Mouse (Mus musculus) macrophage (primary cell): ENCODE data around the gene Ifngr2. TPM values are rescaled to one million over a fixed set of nuclear protein-coding genes. Genes with fewer than 3 reads are reported as not detected.

Experiments used
- H3K27ac ChIP-seq: fragments of 350-480 bp; formaldehyde crosslinking; 2 replicates; pipeline ENCODE4 v1.9.0; 2021
- H3K36me3 ChIP-seq: fragments of 350-480 bp; formaldehyde crosslinking; 2 replicates; pipeline ENCODE4 v1.9.0; 2021; ENCODE audit errors: inconsistent target
- H3K4me3 ChIP-seq: fragments of 350-480 bp; formaldehyde crosslinking; 2 replicates; pipeline ENCODE4 v1.9.0; 2021; ENCODE audit errors: inconsistent target
- H3K79me2 ChIP-seq: fragments of 350-480 bp; formaldehyde crosslinking; 2 replicates; pipeline ENCODE4 v1.9.0; 2021; ENCODE audit errors: inconsistent target
- WGBS: methylation state at CpG from one replicate; pipeline ENCODE4 v1.1.7; 2026; ENCODE audit warnings: inconsistent platforms; ENCODE audit not compliant: missing documents; 5-methylcytosine and 5-hydroxymethylcytosine counted together
- polyA plus RNA-seq: library from polyadenylated mRNA; stranded (reverse); fragments of 250-400 nt; gene quantifications from 3 replicates; pipeline ENCODE4 v1.2.4, GENCODE M21; 2018; ENCODE audit warnings: inconsistent platforms

Ifngr2 gene
- polyA plus RNA-seq, 1 experiment from 2014 or later = 84.8 TPM

GRCm38 (mm10) chr16:91547974-91548373 is 1.1 kb downstream of the Ifngr2 start:
- H3K4me3 ChIP-seq = peak overlapping the region; percentile 84

GRCm38 (mm10) chr16:91548586-91548985 is 1.7 kb downstream of the Ifngr2 start:
- peak overlapping the region; percentile 84 for H3K4me3 ChIP-seq
- peak overlapping the region; percentile 96 for H3K27ac ChIP-seq
- peaks cover 20% of the 10 kb centered on the region; the same call in 1 of the 2 replicates for H3K36me3 ChIP-seq
- H3K79me2 ChIP-seq = peaks cover 65% of the 10 kb centered on the region
- WGBS = 28% methylated on average over 5 of the region's 5 CpGs

More at GRCm38 (mm10) chr16:91547974-91548373, 1.1 kb downstream of the Ifngr2 start:
- whole genome bisulfite sequencing = 8% methylated on average over 5 of the region's 5 CpGs
- H3K27ac ChIP-seq = peak overlapping the region; percentile 96
- peaks cover 59% of the 10 kb centered on the region for H3K79me2 ChIP-seq
- H3K36me3 ChIP-seq = peaks cover 19% of the 10 kb centered on the region; the same call in 1 of the 2 replicates

DNA sequence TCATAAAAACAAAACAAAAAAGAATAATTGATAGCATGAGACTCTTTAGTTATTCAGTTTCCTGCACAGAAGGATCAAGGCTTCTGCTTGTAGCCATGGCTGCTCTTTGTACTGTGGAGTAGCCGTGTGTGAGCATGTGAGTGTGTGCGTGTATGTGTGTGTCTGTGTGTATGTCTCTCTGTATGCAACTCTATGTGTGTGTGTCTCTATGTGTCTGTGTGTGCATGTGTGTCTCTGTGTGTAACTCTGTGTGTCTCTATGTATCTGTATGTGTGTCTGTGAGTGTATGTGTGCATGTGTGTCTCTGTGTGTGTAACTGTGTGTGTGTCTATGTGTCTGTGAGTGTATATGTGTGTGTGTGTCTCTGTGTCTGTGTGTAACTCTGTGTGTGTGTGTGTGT is 2.1 kb downstream of the Ifngr2 start:
- H3K4me3 ChIP-seq = peak overlapping the region; percentile 84
- WGBS = 80% methylated on average over 2 of the region's 2 CpGs
- H3K79me2 ChIP-seq = peaks cover 69% of the 10 kb centered on the region
- peaks cover 20% of the 10 kb centered on the region; the same call in 1 of the 2 replicates for H3K36me3 ChIP-seq
- H3K27ac ChIP-seq = peak overlapping the region; percentile 96

GRCm38 (mm10) chr16:91549616-91550015 is 2.7 kb downstream of the Ifngr2 start:
- Histone ChIP-seq H3K27ac (peak overlapping the region; percentile 96), H3K36me3 (peaks cover 26% of the 10 kb centered on the region), H3K79me2 (peaks cover 75% of the 10 kb centered on the region), H3K4me3 (peak overlapping the region; percentile 84)
- 71% methylated on average over 5 of the region's 5 CpGs for WGBS

- peaks cover 90% of the 10 kb centered on the region for H3K79me2 ChIP-seq
- 88% methylated on average over 7 of the region's 10 CpGs for WGBS
- H3K36me3 ChIP-seq = peaks cover 41% of the 10 kb centered on the region
- H3K27ac ChIP-seq = no peak overlapping the region
- H3K4me3 ChIP-seq = no peak overlapping the region
These were observed 4.2 kb downstream of the Ifngr2 start for GRCm38 (mm10) chr16:91551081-91551524.

DNA sequence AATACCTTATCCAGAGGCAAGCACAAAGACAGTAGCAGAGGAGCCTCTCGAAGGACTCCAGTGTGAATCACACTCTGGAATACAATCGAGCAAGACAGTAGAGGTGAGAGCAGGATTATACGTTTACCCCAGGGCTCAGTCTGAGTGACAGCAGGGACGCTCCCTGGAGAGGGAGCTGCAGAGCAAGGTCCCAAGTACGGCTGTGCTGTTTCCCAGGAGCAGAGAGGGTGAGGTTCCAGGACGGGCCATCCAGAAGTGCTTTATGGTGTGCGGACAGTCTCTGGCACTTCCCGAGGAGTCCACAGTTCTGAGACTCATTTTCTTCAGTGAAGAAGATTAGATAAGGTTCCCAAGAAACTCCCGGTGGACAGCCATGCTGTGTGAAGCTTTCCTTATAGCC is 5.2 kb downstream of the Ifngr2 start:
- Histone ChIP-seq H3K79me2 (peaks cover 100% of the 10 kb centered on the region), H3K4me3 (no peak overlapping the region), H3K36me3 (peaks cover 50% of the 10 kb centered on the region), H3K27ac (no peak overlapping the region)
- WGBS = 96% methylated on average over 8 of the region's 9 CpGs

- Histone ChIP-seq H3K79me2 (peaks cover 100% of the 10 kb centered on the region), H3K36me3 (peaks cover 64% of the 10 kb centered on the region), H3K4me3 (no peak overlapping the region), H3K27ac (no peak overlapping the region)
- WGBS = 17% methylated on average over 9 of the region's 12 CpGs
These were observed 6.8 kb downstream of the Ifngr2 start for GRCm38 (mm10) chr16:91553625-91554024.

DNA sequence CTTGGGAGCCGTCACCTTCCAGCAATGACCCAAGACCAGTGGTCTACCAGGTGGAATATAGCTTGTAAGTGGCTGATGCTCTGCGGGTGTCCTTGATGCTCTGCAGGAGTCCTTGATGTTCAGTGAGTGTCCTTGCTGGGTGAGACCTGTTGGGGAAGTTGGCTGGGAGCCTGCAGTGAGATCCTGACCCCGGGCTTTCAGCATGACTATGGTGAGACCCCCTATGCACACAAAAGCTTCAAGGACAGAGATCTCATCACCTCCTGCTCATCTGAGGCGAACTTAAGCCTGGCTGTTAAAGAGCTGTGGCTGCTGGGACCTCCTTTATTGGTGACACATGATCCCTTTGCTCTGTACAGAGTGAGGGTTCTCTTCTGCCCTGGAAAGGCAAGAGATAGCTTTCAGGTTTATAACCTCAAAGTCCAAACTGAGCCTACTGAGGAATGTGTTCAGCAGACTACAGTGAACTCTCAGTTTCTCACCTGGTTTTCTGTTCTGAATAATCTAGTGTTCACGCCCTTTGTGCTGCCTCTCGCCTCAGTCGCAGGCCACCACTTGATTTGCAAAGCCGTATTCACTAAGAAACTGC is 8.2 kb downstream of the Ifngr2 start:
- Histone ChIP-seq H3K27ac (no peak overlapping the region), H3K36me3 (peaks cover 79% of the 10 kb centered on the region), H3K4me3 (no peak overlapping the region), H3K79me2 (peaks cover 100% of the 10 kb centered on the region)
- WGBS = 96% methylated on average over 8 of the region's 8 CpGs

GRCm38 (mm10) chr16:91556659-91557058 is 9.8 kb downstream of the Ifngr2 start:
- Histone ChIP-seq H3K79me2 (peaks cover 98% of the 10 kb centered on the region), H3K4me3 (no peak overlapping the region), H3K36me3 (peaks cover 78% of the 10 kb centered on the region), H3K27ac (no peak overlapping the region)
- 91% methylated on average over 15 of the region's 15 CpGs for WGBS

DNA sequence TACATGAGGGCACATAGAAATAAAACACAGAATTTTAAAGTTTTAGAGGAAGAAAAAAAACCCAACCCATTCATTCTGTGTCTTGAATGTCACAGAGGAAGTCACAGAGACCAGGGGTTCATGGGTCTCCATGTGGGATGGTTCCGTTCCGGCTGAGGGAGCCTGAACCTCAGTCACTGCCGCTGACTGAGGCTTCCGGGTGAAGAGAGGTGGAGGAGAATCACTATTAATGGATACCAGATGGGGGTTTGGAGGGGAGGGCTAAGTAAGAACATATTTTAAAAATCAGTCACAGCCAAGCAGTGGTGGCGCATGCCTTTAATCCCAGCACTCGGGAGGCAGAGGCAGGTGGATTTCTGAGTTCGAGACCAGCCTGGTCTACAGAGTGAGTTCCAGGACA is 10.3 kb downstream of the Ifngr2 start:
- Histone ChIP-seq H3K79me2 (peaks cover 94% of the 10 kb centered on the region), H3K36me3 (peaks cover 77% of the 10 kb centered on the region)
- WGBS = 94% methylated on average over 7 of the region's 7 CpGs

GRCm38 (mm10) chr16:91557693-91558092 is 10.8 kb downstream of the Ifngr2 start:
- WGBS = 95% methylated on average over 15 of the region's 15 CpGs
- Histone ChIP-seq H3K4me3 (no peak overlapping the region), H3K27ac (no peak overlapping the region), H3K36me3 (peaks cover 77% of the 10 kb centered on the region), H3K79me2 (peaks cover 94% of the 10 kb centered on the region)

More for the DNA sequence above, 10.3 kb downstream of the Ifngr2 start:
- no peak overlapping the region for H3K4me3 ChIP-seq
- H3K27ac ChIP-seq = no peak overlapping the region

- WGBS = 62% methylated on average over 9 of the region's 9 CpGs
- Histone ChIP-seq H3K4me3 (no peak overlapping the region), H3K27ac (peak overlapping the region; percentile 73), H3K36me3 (peaks cover 69% of the 10 kb centered on the region), H3K79me2 (peaks cover 66% of the 10 kb centered on the region)
These were observed 14.2 kb downstream of the Ifngr2 start for GRCm38 (mm10) chr16:91561099-91561498.

DNA sequence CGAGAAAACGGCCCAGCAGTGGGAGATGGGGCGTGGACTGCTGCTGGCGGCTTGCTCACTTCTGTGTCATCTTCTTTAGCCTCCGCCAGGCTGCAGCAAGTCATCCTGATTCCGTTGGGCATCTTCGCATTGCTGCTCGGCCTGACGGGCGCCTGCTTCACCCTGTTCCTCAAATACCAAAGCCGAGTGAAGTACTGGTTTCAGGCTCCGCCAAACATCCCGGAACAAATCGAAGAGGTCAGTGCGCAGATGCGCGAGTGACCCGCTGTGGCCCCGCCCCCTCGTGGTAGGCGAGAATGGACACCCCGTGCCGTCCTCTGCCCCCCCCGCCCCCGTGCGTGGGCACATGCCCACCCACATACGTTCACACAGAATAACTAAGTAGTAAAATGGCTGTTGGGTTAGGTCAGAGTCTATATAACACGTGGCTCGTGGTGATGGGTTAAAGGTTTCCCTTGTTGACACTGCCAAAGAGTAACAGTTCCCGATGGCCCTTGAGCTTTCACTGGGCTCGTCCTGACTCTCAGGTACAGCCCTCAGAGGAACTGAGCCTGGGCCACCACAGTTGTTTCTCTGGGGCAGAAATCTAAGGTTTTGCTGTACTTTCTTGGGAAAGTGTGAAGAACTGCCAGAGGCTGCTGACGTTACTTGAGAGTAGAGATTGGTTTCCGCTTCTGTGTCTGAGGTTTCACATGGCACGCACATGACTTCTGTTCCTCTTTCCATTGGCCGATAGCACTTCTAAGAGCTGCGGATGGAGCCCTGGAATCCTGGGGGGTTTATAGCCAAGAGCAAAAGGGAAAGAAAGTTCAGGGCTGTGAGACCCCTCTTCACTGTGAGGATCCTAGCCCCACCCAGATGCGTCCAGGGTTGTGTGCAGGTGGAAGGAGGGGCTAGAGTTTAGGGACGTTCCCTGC is 14.9 kb downstream of the Ifngr2 start:
- no peak overlapping the region for H3K4me3 ChIP-seq
- H3K27ac ChIP-seq = peak overlapping the region; percentile 73
- H3K79me2 ChIP-seq = peaks cover 59% of the 10 kb centered on the region
- 76% methylated on average over 29 of the region's 38 CpGs for WGBS
- H3K36me3 ChIP-seq = peaks cover 62% of the 10 kb centered on the region

DNA sequence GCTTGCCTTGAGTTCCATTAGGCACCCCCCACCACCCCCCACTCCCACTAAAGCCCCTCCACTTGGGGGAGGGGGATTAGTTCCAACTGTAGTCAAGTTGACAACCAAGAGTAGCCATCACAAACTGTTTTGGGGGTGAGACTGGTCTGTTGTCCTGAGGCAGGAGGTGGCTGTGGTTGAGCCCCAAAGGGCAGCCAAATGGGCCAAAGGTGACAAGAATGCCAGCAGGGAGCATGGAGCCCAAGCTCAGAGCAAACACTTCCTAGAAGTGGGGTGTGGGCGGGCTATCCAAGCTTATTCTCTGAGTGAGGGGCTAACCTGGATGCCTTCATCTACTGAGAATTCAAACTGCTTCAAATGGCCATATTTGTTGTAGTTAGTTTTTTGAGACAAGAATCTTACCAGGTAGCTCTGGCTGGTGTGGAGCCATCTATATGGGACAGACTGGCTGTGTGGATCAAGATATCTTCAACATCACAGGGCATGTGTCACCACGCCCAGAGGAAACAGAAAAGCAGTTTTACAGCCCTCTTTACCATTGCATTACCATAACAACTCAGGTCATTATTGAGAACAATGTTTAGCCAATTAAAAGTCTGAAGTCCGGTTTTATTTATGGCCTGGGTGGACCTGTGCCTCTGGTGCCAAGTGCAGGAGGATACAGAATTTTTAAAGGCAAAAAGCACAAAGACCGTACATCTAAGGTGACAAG is 17.9 kb downstream of the Ifngr2 start:
- WGBS = 96% methylated on average over 4 of the region's 4 CpGs
- H3K36me3 ChIP-seq = peaks cover 34% of the 10 kb centered on the region
- peaks cover 29% of the 10 kb centered on the region; the same call in 1 of the 2 replicates for H3K79me2 ChIP-seq
- no peak overlapping the region for H3K4me3 ChIP-seq
- H3K27ac ChIP-seq = no peak overlapping the region
